Mouse (Mus musculus) stomach, embryonic 16.5 days (tissue): Measurements from ENCODE around the gene Farp1. TPM values are rescaled to one million over a fixed set of nuclear protein-coding genes. Genes with fewer than 3 reads are reported as not detected.

Experiments
- ATAC-seq: fragments of 200-750 bp; cut with Nextera tagmentation; 2 replicates; pipeline ENCODE4 v1.8.0; 2017; ENCODE audit warnings: moderate number of reproducible peaks, moderate TSS enrichment; ENCODE audit not compliant: insufficient read depth, low FRiP score
- H3K27ac ChIP-seq: fragments of 300-500 bp; sonication (generic); 2 replicates; pipeline ENCODE4 v1.5.1; 2014; ENCODE audit warnings: low read length
- H3K27me3 ChIP-seq: fragments of 300-500 bp; sonication (generic); 2 replicates; pipeline ENCODE4 v1.6.1; 2014; ENCODE audit warnings: low read length, control low read depth, mixed read lengths; ENCODE audit not compliant: control insufficient read depth, insufficient read depth
- H3K36me3 ChIP-seq: fragments of 300-500 bp; sonication (generic); 2 replicates; pipeline ENCODE4 v1.6.1; 2014; ENCODE audit warnings: low read length; ENCODE audit not compliant: control insufficient read depth, insufficient read depth
- H3K4me1 ChIP-seq: fragments of 300-500 bp; sonication (generic); 2 replicates; pipeline ENCODE4 v1.6.1; 2014; ENCODE audit warnings: low read length, control low read depth, mixed read lengths; ENCODE audit not compliant: control insufficient read depth, insufficient read depth
- H3K4me2 ChIP-seq: fragments of 300-500 bp; sonication (generic); 2 replicates; pipeline ENCODE4 v1.6.1; 2014; ENCODE audit warnings: low read depth, low read length, mixed read lengths
- H3K4me3 ChIP-seq: fragments of 300-500 bp; sonication (generic); replicated peaks from 2 replicates; pipeline ENCODE4 v1.5.1; 2014; ENCODE audit warnings: mild to moderate bottlenecking, low read length
- H3K9ac ChIP-seq: fragments of 300-500 bp; sonication (generic); 2 replicates; pipeline ENCODE4 v1.6.1; 2014; ENCODE audit warnings: low read length
- H3K9me3 ChIP-seq: fragments of 300-500 bp; sonication (generic); replicated peaks from 2 replicates; pipeline ENCODE4 v1.6.1; 2016; ENCODE audit warnings: low read length, control low read depth; ENCODE audit not compliant: control insufficient read depth
- WGBS: fragments of 180-500 bp; shearing (Covaris S2); extraction: QIAGEN DNeasy Blood & Tissue Kit; methylation state at CpG from one replicate; pipeline ENCODE4 v1.1.7; 2014; 5-methylcytosine and 5-hydroxymethylcytosine counted together
- polyA plus RNA-seq: library from polyadenylated mRNA; unstranded; fragments of >200 nt; fragmentation: Nextera tagmentation; extraction: Ambion mirVana; gene quantifications from 2 replicates; pipeline ENCODE4 v1.2.1, GENCODE M21; 2015

Farp1 gene
- polyA plus RNA-seq, 1 experiment from 2014 or later, result 15.2 TPM

DNA sequence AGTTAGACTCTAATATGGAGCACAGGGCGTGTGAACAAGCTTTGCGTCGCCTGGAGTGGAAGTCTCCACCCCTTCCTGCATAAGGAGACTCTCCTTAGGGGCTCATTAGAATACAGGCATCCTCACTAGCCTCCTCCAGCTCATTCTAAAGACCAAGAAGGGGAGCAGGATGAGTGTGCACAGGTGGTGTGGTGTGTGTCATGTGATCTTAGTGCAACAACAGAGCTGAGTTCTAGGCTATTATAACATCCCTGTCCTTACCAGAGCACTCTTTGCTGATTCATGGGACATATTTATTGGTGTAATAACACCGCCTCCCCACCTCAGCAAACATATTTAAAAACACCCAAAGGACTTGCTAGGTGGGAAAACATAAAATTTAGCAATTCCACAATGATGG, 120.2 kb downstream of the Farp1 start:
- no peak overlapping the region for H3K4me3 ChIP-seq
- H3K4me1 ChIP-seq, result 0 out of 2 replicates have a peak, but pooled peaks cover 7% of the 10 kb centered on the region
- H3K9me3 ChIP-seq, result no peaks in the 10 kb centered on the region
- H3K27me3 ChIP-seq, result no peaks in the 10 kb centered on the region
- no peak overlapping the region for H3K4me2 ChIP-seq
- WGBS, result 84% methylated on average over 4 of the region's 4 CpGs
- no peak overlapping the region for H3K27ac ChIP-seq
- no peak for ATAC-seq
- no peak overlapping the region for H3K9ac ChIP-seq
- H3K36me3 ChIP-seq, result no peaks in the 10 kb centered on the region

DNA sequence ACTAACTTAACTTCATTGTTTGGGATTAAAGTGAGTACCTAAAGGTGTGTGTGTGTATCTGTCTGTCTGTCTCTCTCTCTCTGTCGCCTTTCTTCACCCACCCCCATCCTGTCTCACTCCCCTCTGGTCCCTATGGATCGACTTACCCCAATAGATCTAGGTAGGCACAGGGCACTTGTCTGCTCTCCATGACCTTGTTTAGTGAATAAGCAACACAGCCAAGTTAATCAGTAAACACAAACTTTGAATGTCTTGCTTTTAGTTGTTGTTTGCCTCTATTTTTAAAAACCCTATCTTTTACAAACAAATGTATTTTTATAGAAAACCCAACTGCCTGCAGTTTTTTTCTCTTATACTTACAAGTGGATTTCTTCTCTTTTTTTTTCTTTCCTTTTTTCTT, 123.6 kb downstream of the Farp1 start:
- Histone ChIP-seq H3K27ac (no peak overlapping the region), H3K36me3 (no peaks in the 10 kb centered on the region), H3K27me3 (no peaks in the 10 kb centered on the region), H3K4me3 (no peak overlapping the region), H3K9ac (no peak overlapping the region), H3K4me2 (no peak overlapping the region), H3K4me1 (no peaks in the 10 kb centered on the region), H3K9me3 (no peaks in the 10 kb centered on the region)
- 68% methylated on average over 2 of the region's 2 CpGs for WGBS
- ATAC-seq, result no peak

DNA sequence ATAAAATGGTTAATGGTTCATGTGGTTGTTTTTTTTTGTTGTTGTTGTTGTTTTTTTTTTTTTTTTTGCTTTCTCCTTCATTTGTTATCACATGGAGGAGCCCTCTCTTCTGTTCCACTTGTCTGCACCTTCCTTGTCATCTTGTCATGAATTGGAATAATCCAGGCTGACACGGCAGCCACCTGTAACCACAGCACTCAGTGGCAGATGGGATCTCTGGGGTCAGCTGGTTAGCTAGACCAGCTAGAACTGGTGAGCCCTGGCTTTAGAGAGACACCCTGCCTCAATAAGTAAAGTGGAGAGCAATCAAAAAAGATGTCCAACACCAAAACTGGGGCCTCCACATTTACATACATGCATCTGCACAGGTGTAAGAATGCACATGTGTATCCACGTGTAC, 127.8 kb downstream of the Farp1 start:
- Histone ChIP-seq H3K4me1 (peaks cover 7% of the 10 kb centered on the region; the same call in 1 of the 2 replicates), H3K9me3 (no peaks in the 10 kb centered on the region), H3K4me3 (no peak overlapping the region), H3K27me3 (no peaks in the 10 kb centered on the region), H3K27ac (no peak overlapping the region), H3K9ac (no peak overlapping the region), H3K4me2 (no peak overlapping the region), H3K36me3 (no peaks in the 10 kb centered on the region)
- no peak for ATAC-seq
- WGBS, result 94% methylated on average over 2 of the region's 2 CpGs

DNA sequence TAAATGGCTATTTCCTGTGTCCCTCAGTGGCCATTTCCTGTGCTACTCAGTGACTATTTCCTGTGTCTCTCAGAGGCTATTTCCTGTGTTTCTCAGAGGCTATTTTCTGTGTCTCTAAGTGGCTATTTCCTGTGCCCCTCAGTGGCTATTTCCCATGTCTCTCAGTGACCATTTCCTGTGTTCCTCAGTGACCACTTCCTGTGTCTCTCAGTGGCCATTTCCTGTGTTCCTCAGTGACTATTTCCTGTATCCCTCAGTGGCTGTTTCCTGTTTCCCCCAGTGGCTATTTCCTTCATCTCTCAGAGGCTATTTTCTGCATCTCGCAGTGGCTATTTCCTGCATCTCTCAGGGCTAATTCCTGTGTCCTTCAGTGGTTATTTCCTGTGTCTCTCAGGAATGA, 129.9 kb downstream of the Farp1 start:
- Histone ChIP-seq H3K4me1 (peaks cover 7% of the 10 kb centered on the region; the same call in 1 of the 2 replicates), H3K4me3 (no peak overlapping the region), H3K36me3 (no peaks in the 10 kb centered on the region), H3K9ac (no peak overlapping the region), H3K4me2 (no peak overlapping the region), H3K9me3 (no peaks in the 10 kb centered on the region), H3K27ac (0 out of 2 replicates have a peak overlapping the region, but pooled peaks have one; percentile 22), H3K27me3 (no peaks in the 10 kb centered on the region)
- ATAC-seq, result no peak
- 91% methylated on average over 1 of the region's 1 CpGs for WGBS

DNA sequence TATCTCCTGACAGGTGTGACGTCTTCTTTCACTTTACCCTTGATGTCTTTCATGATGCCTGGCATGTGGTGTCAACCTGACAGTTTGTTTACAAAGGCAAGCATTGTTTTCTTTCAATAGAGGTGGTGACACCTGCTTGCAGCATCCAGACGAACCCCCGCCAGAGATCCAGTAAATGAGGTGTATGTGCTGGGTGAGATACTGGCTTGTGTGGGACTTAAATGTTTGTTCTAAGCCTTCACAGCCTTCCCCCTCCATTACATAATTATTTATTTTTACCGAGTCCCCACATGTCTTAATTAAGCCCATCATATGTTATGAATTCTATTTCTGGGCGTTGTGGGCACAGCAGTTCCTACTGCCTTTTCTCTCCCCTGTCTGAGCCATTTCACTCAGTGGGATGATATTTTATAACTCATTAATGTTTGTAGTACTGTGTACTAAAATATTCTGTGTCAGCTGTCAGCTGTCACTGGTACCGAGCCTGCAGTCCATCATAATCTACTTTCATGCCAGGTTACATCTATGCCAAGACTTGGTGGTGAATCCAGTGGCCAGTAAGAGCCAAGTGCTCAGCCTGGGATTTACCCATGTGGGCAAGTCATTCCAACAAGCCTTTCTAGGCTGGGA, 130.5 kb downstream of the Farp1 start:
- Histone ChIP-seq H3K27ac (0 out of 2 replicates have a peak overlapping the region, but pooled peaks have one; percentile 22), H3K4me3 (no peak overlapping the region), H3K36me3 (no peaks in the 10 kb centered on the region), H3K4me2 (no peak overlapping the region), H3K9ac (no peak overlapping the region), H3K27me3 (no peaks in the 10 kb centered on the region), H3K4me1 (peaks cover 12% of the 10 kb centered on the region; the same call in 1 of the 2 replicates), H3K9me3 (no peaks in the 10 kb centered on the region)
- WGBS, result 61% methylated on average over 6 of the region's 6 CpGs
- no peak for ATAC-seq

DNA sequence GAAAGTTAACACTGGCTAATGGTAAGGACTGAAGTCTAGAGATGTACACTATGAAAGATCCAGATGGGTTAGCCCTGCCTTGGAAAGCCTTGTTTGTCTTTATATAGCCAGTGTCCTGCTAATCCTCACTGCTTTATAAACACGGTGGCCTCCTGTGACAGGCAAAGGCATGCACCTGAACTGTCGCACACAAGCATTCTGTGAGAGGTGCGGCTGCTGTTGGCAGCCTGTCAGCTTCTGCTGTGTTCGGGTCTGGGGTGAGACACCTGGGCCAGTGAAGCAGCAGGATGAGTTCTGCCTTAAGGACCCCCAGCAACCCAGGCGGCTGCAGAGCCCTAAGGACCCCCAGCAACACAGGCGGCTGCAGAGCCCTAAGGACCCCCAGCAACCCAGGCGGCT, 131.0 kb downstream of the Farp1 start:
- no peak overlapping the region for H3K4me3 ChIP-seq
- H3K9ac ChIP-seq, result no peak overlapping the region
- H3K9me3 ChIP-seq, result no peaks in the 10 kb centered on the region
- H3K4me2 ChIP-seq, result no peak overlapping the region
- 75% methylated on average over 7 of the region's 7 CpGs for WGBS
- peaks cover 15% of the 10 kb centered on the region; the same call in 1 of the 2 replicates for H3K4me1 ChIP-seq
- H3K36me3 ChIP-seq, result no peaks in the 10 kb centered on the region
- ATAC-seq, result no peak
- no peaks in the 10 kb centered on the region for H3K27me3 ChIP-seq
- H3K27ac ChIP-seq, result no peak overlapping the region

DNA sequence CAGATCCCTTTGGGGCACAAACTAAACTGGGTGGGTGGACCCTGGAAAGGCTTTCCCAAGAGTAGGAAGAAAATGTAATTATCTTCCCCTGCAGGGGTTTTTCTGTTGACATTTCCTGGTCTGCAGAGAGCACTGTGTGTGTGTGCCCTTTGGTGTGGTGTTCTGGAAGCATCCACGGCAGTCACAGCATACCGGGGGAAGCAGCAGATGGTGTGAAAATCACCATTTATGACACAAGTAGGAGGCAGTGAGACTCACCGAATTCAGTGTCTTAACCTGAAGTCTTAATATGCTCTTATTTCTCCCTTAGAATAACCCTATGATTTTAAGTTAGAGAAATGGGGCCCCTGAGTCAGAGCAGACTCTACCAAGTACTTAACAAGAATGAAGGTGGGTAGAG, 133.7 kb downstream of the Farp1 start:
- H3K36me3 ChIP-seq, result no peaks in the 10 kb centered on the region
- 78% methylated on average over 3 of the region's 3 CpGs for WGBS
- peaks cover 27% of the 10 kb centered on the region for H3K4me1 ChIP-seq
- no peaks in the 10 kb centered on the region for H3K27me3 ChIP-seq
- H3K4me2 ChIP-seq, result no peak overlapping the region
- H3K27ac ChIP-seq, result no peak overlapping the region
- no peak for ATAC-seq
- H3K9me3 ChIP-seq, result no peaks in the 10 kb centered on the region
- no peak overlapping the region for H3K9ac ChIP-seq
- H3K4me3 ChIP-seq, result no peak overlapping the region

DNA sequence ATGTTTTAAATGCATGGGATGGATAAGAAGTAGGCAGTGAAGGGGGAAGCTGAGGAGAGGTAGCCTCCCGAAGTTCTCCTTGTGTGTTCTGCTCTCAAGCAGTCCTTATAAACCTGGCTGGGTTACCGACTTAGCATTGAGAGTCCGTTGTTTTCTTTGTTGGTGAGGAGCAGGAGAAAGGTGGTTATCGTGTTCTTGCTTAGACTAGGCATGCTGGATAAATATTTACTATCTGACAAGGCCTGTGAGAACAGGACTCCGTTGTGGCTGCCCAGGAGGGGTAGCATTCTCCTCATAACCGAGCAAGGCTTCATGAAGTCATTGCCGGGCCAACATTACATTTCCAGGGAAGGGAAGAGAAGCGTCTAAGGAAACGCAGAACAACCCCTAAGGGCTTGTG, 135.3 kb downstream of the Farp1 start:
- H3K27ac ChIP-seq, result peak overlapping the region; percentile 25; the same call in 1 of the 2 replicates
- H3K36me3 ChIP-seq, result no peaks in the 10 kb centered on the region
- no peak overlapping the region for H3K4me2 ChIP-seq
- no peak overlapping the region for H3K4me3 ChIP-seq
- no peak; the same call in 1 of the 2 replicates for ATAC-seq
- no peaks in the 10 kb centered on the region for H3K9me3 ChIP-seq
- no peaks in the 10 kb centered on the region for H3K27me3 ChIP-seq
- H3K4me1 ChIP-seq, result peaks cover 24% of the 10 kb centered on the region
- 49% methylated on average over 9 of the region's 9 CpGs for WGBS
- H3K9ac ChIP-seq, result no peak overlapping the region

DNA sequence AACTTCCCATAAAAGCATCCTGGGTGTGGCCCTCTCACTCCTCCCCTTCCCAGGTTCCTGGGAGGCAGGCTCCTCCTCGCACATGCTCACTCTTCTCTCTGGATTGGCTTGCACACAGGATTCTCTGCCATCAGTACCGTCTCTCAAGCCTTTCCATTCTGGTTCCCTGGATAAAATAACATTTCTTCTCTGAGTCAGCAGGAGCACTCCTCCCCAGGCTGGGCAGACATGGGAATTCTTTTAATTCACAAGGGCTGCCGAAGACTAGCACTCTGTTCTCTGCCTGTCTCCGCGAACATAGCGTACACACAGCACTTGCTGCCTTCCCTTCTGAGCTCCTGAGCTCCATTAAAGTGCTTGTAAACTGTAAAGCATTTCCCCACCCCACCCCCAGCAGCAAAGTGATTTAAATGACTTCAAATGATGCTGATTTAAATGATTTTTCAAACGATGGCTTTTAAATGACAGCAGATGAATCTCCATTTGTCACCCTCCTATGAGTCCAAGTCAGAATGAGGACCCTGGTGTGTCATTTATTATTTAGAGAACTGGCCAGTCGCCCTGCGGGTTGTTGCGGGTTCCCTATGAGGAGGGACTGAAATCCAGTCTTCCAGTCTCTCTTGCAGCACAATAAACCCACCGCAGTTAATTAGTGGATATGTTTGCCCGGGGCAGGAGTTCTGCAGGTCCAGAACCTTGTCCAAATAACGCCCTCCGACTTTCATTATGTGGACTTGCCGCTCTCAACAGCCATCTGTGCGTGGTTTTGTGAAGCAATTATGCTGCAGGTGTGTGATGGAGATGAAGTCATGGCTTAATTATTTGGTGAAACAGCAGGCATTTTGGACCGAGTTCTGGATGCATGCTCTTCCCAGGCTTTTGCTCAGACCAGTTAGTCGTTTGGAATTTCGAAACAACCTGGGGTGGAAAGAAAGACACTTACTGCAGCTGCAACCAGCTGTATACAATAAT, 137.4 kb downstream of the Farp1 start:
- peaks cover 22% of the 10 kb centered on the region for H3K4me1 ChIP-seq
- H3K4me2 ChIP-seq, result peak overlapping the region; percentile 14; the same call in 1 of the 2 replicates
- H3K4me3 ChIP-seq, result no peak overlapping the region
- no peak overlapping the region for H3K9ac ChIP-seq
- H3K27ac ChIP-seq, result peak overlapping the region; percentile 15; the same call in 1 of the 2 replicates
- WGBS, result 50% methylated on average over 19 of the region's 19 CpGs
- no peaks in the 10 kb centered on the region for H3K36me3 ChIP-seq
- no peaks in the 10 kb centered on the region for H3K27me3 ChIP-seq
- peak; percentile 57; the same call in 1 of the 2 replicates for ATAC-seq
- H3K9me3 ChIP-seq, result no peaks in the 10 kb centered on the region
